Mouse (Mus musculus) cerebellum, postnatal 14 days (tissue): ENCODE measurements at regions not wholly inside any gene's neighbourhood (a gene's known extent, or its start where the extent isn't known, plus 50 kb on each side); places are given as distances from the start of the nearest gene placed in this dataset.

Source experiments
- DNase-seq, 2 experiments: peaks; one replicate each; pipeline ENCODE4 v3.0.0; 2021; ENCODE audit warnings: mixed read lengths in 2 of 2

- no peak for DNase-seq
Observed at GRCm38 (mm10) chr4:53319051-53319450, 121.2 kb upstream of the Slc44a1 start.

DNA sequence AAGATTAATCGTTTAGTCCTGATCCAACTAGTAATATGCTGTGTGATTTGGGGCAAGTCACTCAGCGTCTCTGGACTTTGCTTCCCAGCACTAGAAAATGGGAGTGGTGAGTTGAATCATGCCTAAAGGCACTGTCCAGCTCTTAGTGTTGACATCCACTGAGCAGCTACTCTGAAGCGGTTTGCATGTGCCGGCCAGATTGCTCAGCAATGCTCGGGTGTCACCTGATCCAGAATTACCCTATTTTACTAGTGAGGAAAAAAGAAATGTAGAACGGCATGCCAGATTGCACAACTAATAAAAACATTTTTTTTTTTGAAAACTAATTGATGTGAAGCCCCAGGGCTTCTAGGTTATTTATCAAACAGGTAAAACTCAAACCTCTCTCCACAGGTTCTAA lies 122.0 kb upstream of the Slc44a1 start:
- DNase-seq, result no peak

DNA sequence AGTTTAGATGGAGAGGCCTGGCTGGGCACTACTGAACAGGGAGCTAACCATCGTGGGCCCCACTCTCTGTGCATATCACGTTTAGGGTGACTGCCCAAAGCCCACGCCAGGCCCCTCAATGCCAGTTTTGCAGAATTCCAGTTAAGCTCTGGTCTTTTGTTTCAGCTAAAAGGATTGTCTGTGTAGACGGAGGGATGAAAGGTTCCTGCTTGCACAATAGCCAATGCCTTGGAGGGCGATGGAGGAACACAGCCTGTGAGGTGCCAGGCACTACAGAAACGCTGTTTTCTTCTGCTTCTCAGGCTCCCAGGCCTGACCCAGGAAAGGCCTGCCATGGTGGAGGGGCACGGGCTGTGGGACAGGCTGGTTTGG lies 122.8 kb upstream of the Slc44a1 start:
- no peak for DNase-seq

DNA sequence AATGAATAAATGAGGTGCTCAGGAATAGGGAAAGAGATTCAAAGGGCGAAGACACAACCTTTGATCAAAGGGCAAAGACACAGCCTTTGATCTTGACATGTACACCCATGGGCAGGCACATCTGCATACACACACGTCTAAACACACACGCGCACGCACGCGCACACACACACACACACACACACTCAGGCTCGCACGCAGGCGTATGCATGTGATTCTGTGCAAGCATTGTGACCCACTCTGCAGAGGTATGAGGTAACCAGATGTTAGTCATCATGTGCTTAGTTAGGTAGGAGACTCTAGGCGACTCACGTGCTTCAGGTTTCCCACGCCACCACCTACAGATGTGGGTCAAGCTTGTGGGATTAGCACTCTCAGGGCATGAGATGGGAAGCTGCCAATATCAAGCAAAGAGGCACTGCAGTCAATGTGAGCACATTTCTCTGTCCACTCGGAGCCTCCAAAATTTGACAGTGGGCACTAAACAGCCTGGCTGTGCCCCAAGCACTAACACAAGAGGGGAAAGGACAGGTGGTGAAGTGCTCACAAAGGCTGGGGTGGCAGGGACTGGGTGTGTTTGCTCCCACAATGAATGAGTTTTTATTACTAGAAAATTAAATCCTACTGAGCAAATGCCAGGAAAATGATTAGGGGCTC lies 123.3 kb upstream of the Slc44a1 start:
- peak; percentile 30 to 36 for DNase-seq

DNA sequence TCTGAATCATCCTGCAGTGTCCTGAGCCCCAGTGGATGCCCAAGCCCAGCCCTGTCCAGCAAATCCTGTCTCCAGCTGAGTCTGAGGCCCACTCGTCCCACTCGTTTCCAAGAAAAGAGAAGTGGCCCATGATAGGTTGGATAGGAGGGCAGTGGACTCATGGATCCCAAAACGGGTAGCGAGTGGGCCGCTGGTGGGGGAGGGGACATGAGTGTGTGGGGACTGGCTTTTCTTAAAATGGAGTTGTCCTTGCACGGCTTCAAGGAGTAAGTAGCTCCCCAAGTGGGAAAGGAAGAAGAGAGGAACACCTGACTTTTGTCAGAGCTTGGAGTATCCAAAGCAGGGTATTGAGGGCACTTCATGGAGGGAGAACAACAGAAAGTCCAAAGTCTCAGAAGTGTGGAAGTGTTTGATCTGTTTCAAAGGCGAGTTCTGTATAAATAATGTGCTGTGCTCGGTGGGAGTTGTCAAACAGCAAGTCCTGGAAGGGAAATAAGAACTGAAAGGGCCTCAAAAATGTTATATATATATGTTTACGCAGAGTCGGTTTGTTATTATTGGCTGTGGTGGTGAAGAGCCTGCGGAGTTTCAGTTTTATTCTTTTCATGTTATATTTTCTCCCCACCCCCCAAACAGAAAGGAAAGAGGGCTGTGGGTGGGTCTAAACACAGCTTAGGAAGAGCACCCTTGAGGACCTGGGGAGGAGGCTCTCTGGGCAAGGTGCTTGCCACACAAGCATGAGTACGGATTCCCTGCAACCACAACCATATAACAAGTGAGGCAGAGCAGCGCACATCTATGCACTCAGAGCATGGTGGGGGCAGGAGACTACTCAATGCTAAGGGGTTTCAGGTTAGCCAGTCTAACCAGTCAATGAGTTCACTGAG lies 124.1 kb upstream of the Slc44a1 start:
- peak in 1 of 2 experiments; percentile 72 for DNase-seq

DNA sequence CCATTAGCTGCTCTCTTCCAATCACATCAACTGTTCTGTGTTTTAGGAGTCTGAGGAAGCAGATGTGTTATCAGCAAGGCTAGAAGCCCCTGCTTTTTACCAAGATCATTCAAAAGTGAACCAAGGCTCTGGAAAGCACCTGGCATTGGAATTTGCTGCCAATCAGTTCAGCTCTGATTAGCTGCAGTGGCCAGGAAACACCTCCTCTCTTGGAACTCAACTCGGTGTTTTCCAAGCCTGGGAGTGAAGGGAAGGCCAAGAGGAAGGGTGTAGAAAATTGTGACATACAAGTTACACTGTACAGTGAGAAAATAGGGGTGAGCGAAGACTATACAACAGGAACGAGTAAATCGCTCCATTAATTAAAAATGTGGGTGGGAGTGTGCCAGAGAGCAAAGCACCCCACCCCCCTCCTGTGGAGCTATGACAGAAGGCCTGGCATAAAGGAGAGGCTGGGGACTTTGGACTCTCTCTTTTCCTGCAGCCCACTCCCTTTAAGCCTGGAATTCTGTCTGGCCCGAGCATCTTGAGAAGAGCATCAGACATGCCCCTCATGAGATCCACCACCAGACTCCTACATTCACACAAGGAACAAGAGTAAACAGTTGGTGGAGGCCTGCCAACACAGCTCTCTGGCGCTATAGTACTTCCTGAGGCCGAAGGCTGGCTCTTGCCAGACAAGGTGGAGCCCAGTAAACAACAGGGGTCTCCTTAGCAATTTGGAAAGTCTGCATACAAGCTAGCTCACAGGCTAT lies 124.9 kb upstream of the Slc44a1 start:
- peak; percentile 88 for DNase-seq

DNA sequence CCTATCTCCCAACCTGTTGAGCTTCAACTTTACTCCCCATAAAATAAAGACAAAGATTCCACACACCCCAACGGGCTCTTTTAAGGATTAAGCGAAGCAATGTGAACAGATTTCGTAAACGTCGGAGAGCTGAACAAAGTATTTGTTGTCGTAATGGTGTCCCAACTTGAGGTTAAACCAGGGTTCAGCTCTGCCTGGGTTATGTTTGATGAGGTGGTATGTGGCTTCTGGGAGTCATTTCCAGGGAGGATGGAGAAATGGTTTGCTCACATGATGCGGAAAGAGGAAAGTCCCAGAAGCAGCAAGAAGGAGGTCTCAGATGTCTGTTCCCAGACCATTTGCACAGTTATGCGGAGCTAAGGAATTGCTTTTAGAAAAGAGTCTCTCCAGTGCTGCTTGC lies 126.1 kb upstream of the Slc44a1 start:
- DNase-seq, result no peak

DNA sequence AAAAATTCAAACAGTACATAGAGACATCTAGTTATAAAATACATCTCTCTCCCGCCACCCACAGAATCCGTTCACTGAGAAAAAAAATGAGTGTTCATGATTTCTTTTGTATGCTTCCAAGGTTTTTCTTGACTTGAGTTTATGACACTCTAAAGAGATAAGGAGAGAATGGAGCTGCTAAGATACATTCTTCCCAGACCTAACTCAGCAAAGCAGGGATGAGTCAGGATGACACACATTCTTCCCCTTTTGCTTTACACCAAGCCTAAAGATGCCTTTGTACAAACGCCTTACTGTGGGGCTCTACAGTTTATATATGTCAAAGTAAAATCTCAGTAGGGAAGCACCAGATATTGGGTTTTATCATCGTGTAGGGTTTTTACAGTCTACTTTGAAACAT lies 133.1 kb upstream of the Slc44a1 start:
- DNase-seq, result no peak

DNA sequence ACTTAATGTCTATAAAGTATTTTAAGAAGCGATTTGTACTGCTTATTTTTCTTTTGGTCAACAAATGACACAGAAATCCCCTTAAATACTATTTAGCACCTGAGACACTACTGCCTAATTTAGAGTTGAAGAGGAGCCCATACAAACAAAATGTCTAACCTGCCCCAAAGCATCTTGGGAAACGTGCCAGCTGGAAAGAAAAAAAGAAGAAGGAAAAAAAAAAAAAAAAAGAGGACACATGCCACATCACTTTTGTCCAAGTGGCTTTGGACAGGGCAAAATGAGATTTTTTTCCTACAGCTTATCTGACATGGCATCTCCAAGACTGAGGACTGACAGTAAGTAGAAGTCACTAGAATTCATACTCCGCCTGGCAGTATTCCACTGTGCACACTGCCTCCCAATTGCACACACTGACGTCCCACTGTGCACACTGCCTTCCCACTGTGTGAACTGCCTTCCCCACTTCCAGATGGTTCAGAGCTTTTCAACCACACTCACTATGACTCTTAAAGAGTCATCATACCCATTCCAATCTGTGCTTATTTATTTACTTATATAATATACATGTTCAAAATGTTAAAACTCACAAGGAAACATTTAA lies 135.3 kb upstream of the Slc44a1 start:
- DNase-seq, result peak; percentile 47 to 68

DNA sequence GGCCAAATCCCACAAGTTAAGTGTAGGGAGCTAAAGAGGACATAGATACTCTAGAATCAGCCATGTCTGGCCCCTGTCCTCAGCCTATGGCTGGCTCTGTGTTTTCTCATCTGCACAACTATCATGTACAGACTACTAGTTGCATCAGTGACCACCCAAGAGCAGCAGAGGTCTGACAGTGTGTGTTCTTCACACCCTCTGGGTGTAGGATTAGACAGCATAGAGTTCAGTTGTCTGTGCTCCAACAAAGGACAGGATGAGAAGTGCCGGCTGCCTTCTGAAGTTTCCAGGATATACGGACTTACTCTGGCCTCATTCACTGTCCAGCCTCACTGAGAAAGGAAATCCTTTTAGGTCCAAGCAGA lies 135.9 kb upstream of the Slc44a1 start:
- DNase-seq, result no peak

GRCm38 (mm10) chr4:53303621-53304289 lies 136.5 kb upstream of the Slc44a1 start:
- no peak for DNase-seq

DNA sequence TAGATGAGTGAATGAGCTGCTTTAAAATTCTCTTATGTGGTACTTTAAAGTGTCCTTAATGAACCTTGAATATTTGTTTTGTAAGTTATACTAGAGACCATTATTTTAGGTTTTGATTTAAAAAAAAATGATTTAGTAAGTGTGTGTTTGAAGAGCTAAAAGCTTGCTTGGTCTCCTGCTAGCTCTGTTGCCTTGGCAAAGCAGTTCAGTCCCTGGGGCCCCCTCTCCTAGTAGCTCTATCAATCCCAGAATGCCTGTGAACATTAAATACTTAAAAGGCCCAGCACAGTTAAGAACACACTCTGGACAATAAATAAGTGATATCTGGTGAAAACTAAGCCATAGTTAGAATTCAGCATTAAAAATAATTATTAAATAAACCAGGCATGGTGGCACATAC lies 138.3 kb upstream of the Abca1 start:
- DNase-seq, result no peak

- DNase-seq, result no peak
Observed at GRCm38 (mm10) chr4:53292606-53293005, 132.9 kb upstream of the Abca1 start.

DNA sequence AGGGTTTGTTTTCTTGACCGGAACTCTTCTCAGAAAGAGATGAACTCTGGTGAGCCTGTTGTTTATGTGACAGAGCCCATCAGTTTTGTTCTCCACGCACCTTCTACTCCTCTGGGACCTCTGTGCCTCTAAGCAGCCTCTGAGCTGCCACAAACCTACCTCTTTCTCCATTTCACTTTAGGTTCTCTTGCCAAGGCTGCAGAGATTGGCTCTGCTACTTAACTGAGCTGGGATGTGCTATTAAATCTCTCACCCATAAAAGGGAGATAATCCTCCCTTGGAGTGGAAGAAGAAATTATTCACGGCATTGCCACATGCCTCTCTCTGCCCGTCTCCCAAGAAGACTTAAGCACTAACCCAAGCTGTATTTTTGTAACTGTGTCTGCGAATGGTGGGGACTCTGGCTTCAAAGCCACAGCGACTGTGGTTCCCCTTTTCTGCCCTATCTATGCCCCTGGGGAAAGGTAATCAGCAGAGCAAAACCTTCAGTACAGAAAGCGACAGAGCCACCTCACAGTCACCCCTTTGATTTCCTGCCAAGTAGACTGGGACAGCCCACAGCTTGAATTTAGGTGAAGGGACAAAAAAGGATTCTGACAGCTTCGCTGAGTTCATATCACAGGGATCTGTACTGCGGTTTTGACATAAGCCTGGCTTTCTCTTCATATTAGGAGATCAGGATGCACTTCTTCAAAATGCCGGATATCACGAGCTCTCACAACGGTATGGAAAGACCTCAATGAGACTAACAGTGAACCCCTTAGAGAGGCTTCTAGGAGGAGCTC lies 118.2 kb upstream of the Abca1 start:
- DNase-seq, result peak; percentile 40 to 47

GRCm38 (mm10) chr4:53270433-53270832 lies 110.7 kb upstream of the Abca1 start:
- DNase-seq, result no peak

GRCm38 (mm10) chr4:53269999-53270398 lies 110.3 kb upstream of the Abca1 start:
- no peak for DNase-seq

DNA sequence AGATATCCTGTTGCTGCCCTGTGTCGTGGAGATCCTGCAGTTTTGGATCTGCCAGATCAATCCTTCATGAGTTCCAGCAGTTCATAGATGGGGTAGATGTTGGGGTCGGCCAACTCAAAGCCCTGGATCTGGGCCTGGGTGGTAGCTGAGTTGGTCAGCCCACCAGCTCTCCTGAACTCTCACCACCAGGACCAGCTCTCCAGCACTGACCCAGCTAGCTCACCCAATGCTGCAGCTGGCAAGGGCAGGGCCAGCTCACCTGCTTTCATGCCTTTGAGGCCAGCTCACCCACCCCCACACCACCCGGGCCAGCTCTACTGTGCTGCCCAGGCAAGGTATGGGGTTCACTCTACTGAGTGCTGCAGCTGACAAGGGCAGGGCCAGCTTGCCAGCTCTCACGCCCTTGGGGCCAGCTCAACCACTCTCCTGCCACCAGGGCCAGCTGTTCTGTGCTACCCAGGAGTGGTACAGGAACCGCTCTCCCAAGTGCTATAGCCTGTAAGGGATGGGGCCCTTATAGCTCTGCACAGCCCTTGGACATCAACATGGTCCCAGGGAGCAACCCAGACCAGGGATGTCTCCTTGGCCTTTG lies 109.7 kb upstream of the Abca1 start:
- DNase-seq, result no peak

GRCm38 (mm10) chr4:53264901-53265300 lies 105.2 kb upstream of the Abca1 start:
- no peak for DNase-seq

DNA sequence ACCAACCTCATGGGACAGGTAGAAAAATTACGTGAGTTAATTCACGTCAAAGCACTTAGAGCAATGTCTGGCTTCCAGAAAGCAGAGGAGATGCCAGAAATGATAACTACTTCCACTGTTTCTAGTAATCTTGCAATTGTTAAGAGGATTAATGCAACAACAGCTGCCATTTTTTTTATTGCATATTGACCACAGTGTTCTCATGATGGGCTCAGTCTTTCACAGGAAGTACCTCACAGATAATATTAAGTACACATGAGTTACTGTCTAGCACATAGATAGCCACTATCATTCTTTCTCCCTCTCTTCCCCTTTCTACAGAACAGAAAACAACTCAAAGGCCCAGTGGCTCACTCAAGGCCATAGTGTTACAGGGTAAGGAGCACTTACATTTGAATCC lies 104.8 kb upstream of the Abca1 start:
- no peak for DNase-seq

GRCm38 (mm10) chr4:53263776-53264175 lies 104.1 kb upstream of the Abca1 start:
- peak; percentile 72 to 84 for DNase-seq

- no peak for DNase-seq
Observed at GRCm38 (mm10) chr4:53262466-53262865, 102.8 kb upstream of the Abca1 start.
